Mouse (Mus musculus) midbrain, embryonic 16.5 days (tissue): ENCODE measurements at regions not wholly inside any gene's neighbourhood (a gene's known extent, or its start where the extent isn't known, plus 50 kb on each side); places are given as distances from the start of the nearest gene placed in this dataset.
"Not testable (repeated sequence)": the region's sequence is repeated elsewhere in the genome, so short reads cannot be mapped to it uniquely, and the experiment has no call there.

ENCODE experiments used
- ATAC-seq: fragments of 200-750 bp; cut with Nextera tagmentation; 2 replicates; pipeline ENCODE4 v1.8.0; 2017; ENCODE audit warnings: moderate TSS enrichment
- H3K27ac ChIP-seq: fragments of 300-500 bp; sonication (generic); 2 replicates; pipeline ENCODE4 v1.5.1; 2014; ENCODE audit warnings: mild to moderate bottlenecking, low read length, mixed read lengths
- H3K27me3 ChIP-seq: fragments of 300-500 bp; sonication (generic); 2 replicates; pipeline ENCODE4 v1.6.1; 2014; ENCODE audit warnings: low read depth, low read length, mixed read lengths; ENCODE audit not compliant: control insufficient read depth, insufficient read depth
- H3K36me3 ChIP-seq: fragments of 300-500 bp; sonication (generic); 2 replicates; pipeline ENCODE4 v1.6.1; 2014; ENCODE audit warnings: mild to moderate bottlenecking, low read length, moderate library complexity, mixed read lengths; ENCODE audit not compliant: control insufficient read depth, insufficient read depth
- H3K4me1 ChIP-seq: fragments of 300-500 bp; sonication (generic); 2 replicates; pipeline ENCODE4 v1.6.1; 2014; ENCODE audit warnings: mild to moderate bottlenecking, low read length, mixed read lengths; ENCODE audit not compliant: control insufficient read depth, insufficient read depth
- H3K4me2 ChIP-seq: fragments of 300-500 bp; sonication (generic); 2 replicates; pipeline ENCODE4 v1.6.1; 2014; ENCODE audit warnings: mild to moderate bottlenecking, low read length, mixed read lengths
- H3K4me3 ChIP-seq: fragments of 300-500 bp; sonication (generic); 2 replicates; pipeline ENCODE4 v1.5.1; 2014; ENCODE audit warnings: low read depth, mild to moderate bottlenecking, low read length, moderate library complexity, mixed read lengths
- H3K9ac ChIP-seq: fragments of 300-500 bp; sonication (generic); 2 replicates; pipeline ENCODE4 v1.6.1; 2014; ENCODE audit warnings: low read depth, low read length, mixed read lengths
- H3K9me3 ChIP-seq: fragments of 300-500 bp; sonication (generic); replicated peaks from 2 replicates; pipeline ENCODE4 v1.6.1; 2014; ENCODE audit warnings: mild to moderate bottlenecking, low read length, mixed read lengths; ENCODE audit not compliant: control insufficient read depth, poor library complexity, severe bottlenecking
- WGBS: fragments of 180-500 bp; shearing (Covaris S2); extraction: QIAGEN DNeasy Blood & Tissue Kit; methylation state at CpG from one replicate; pipeline ENCODE4 v1.1.7; 2014; 5-methylcytosine and 5-hydroxymethylcytosine counted together

DNA sequence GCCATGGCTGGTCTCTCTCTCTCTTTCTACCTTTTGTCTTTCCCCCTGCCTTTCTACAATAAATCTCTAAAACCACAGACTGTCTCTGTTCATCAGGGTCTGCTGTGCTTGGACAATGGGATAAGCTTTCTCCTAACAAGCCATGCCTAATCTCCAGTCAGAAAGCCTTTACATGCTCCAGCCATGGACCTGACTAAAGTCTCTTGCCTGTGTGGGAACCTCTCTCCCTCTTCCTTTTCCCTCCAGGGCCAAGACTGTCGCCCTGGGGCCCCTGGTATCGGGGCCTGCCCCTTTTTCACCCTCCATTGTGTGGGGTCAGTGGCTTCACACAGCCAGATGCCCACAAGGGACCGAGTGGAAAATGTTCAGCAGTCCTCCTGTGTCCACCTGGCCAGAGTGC is 1151.3 kb upstream of the Prmt6 start:
- Histone ChIP-seq H3K9ac (no peak overlapping the region), H3K36me3 (no peaks in the 10 kb centered on the region), H3K4me3 (no peak overlapping the region), H3K4me1 (no peaks in the 10 kb centered on the region), H3K27me3 (no peaks in the 10 kb centered on the region), H3K4me2 (no peak overlapping the region), H3K27ac (no peak overlapping the region), H3K9me3 (no peaks in the 10 kb centered on the region)
- WGBS = 14% methylated on average over 3 of the region's 3 CpGs
- ATAC-seq = no peak

DNA sequence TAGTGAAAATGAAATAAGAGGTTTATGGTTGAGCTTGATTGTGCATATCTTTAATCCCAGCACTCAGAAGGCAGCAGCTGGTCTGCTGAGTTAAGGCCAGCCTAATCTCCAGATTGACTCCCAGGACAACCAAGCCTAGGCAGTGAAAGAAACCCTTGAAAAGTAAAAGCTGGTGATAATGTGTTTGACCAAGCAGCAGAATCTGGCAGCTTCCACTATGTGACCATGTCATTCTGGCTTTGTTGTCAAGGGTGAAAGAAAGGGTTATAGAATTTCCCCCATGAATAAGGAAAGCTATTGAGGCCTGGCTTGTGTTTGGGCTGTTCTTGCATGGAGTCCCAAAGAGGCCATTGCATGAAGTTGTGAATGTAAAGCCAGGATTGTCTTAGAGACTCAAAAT is 1142.3 kb upstream of the Prmt6 start:
- no peaks in the 10 kb centered on the region for H3K9me3 ChIP-seq
- ATAC-seq = peak; percentile 54; the same call in 1 of the 2 replicates
- H3K4me2 ChIP-seq = no peak overlapping the region
- no peak overlapping the region for H3K9ac ChIP-seq
- H3K27ac ChIP-seq = no peak overlapping the region
- H3K4me3 ChIP-seq = no peak overlapping the region
- H3K4me1 ChIP-seq = no peaks in the 10 kb centered on the region
- no peaks in the 10 kb centered on the region for H3K36me3 ChIP-seq
- H3K27me3 ChIP-seq = no peaks in the 10 kb centered on the region

DNA sequence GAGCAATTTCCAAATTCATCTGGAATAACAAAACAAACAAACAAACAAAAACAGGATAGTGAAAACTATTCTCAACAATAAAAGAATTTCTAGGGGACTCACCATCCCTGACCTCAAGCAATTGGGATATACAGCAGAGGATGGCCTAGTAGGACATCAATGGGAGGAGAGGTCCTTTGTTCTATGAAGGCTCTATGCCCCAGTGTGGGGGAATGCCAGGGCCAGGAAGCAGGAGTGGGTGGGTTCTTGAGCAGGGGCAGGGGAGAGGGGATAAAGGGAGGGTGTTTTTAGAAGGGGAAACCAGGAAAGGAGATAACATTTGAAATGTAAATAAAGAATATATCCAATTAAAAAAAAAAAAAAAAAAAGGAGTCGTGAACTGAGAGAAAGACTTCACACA is 1141.9 kb upstream of the Prmt6 start:
- not testable (repeated sequence) for ATAC-seq, H3K4me2 ChIP-seq
- WGBS = 20% methylated on average over 1 of the region's 1 CpGs

DNA sequence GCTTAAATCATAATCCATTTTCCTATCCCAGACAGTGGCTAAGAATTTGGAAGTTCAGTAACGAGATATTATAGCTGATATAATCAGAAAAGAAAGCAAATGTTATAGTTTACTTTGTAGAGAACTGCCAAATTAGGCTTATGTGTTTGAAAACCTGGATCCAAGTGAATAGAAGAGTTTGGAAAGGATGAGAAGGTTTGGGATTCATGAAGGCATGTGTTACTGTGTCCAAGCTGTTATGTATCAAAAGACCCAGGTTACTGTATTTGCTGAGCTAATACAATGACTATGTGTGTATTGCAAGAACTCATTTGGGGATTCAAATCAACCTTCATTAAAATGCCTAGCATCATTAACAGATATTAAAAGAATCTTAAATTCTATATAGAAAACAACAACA is 1135.9 kb upstream of the Prmt6 start:
- Histone ChIP-seq H3K4me3 (no peak overlapping the region), H3K9ac (no peak overlapping the region), H3K27ac (no peak overlapping the region), H3K36me3 (no peaks in the 10 kb centered on the region), H3K9me3 (no peaks in the 10 kb centered on the region), H3K4me1 (no peaks in the 10 kb centered on the region), H3K4me2 (no peak overlapping the region), H3K27me3 (no peaks in the 10 kb centered on the region)
- WGBS = 84% methylated on average over 1 of the region's 1 CpGs
- ATAC-seq = no peak

More for the DNA sequence above, 1141.9 kb upstream of the Prmt6 start:
- not testable (repeated sequence) for H3K36me3 ChIP-seq, H3K9me3 ChIP-seq, H3K4me3 ChIP-seq, H3K27ac ChIP-seq, H3K27me3 ChIP-seq, H3K9ac ChIP-seq, H3K4me1 ChIP-seq

- H3K4me2 ChIP-seq = no peak overlapping the region
- H3K36me3 ChIP-seq = no peaks in the 10 kb centered on the region
- H3K9me3 ChIP-seq = no peaks in the 10 kb centered on the region
- no peak overlapping the region for H3K4me3 ChIP-seq
- ATAC-seq = no peak
- no peak overlapping the region for H3K9ac ChIP-seq
- H3K4me1 ChIP-seq = no peaks in the 10 kb centered on the region
- H3K27ac ChIP-seq = no peak overlapping the region
- H3K27me3 ChIP-seq = no peaks in the 10 kb centered on the region
Observed at GRCm38 (mm10) chr3:111386334-111386733, 1135.5 kb upstream of the Prmt6 start.

DNA sequence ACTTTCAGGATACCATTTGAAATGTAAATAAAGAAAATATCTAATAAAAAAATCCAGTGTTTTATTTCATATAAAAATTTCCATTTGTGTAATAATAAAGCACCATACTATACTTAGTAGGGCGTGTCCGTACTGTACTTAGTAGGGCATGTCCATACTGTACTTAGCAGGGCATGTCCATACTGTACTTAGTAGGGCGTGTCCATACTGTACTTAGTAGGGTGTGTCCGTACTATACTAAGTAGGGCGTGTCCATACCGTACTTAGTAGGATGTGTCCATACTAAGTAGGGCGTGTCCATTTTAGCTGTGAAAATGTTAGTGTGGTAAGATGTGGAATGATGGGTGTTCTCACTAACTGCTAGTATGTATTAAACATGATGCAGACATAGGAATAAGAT is 1134.8 kb upstream of the Prmt6 start:
- 97% methylated on average over 7 of the region's 7 CpGs for WGBS
- H3K4me1 ChIP-seq = no peaks in the 10 kb centered on the region
- H3K27me3 ChIP-seq = no peaks in the 10 kb centered on the region
- H3K36me3 ChIP-seq = no peaks in the 10 kb centered on the region
- H3K9ac ChIP-seq = no peak overlapping the region
- H3K9me3 ChIP-seq = no peaks in the 10 kb centered on the region
- H3K27ac ChIP-seq = no peak overlapping the region
- no peak overlapping the region for H3K4me3 ChIP-seq
- no peak overlapping the region for H3K4me2 ChIP-seq
- no peak for ATAC-seq

DNA sequence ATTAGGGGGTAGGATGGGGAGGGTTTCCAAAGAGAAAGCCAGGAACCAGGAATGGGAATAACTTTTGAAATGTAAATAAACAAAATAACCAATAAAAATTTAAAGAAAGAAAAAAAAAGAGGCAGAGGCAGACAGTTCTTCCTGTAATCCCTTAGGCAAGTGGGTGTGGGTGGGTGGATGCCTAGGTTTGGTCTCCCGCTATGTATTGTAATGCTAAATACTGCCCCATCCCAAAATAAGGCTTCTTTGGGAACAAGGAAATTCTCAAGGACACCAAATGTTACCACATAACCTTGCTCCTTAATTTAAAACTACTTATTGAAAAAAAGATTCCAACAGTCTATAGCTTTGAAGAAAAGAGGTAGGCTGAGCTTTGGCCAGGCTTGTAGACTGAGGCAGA is 1120.5 kb upstream of the Prmt6 start:
- no peak overlapping the region for H3K4me2 ChIP-seq
- H3K4me3 ChIP-seq = no peak overlapping the region
- H3K4me1 ChIP-seq = no peaks in the 10 kb centered on the region
- H3K9ac ChIP-seq = no peak overlapping the region
- H3K9me3 ChIP-seq = no peaks in the 10 kb centered on the region
- ATAC-seq = no peak
- 69% methylated on average over 1 of the region's 1 CpGs for WGBS
- no peak overlapping the region for H3K27ac ChIP-seq
- no peaks in the 10 kb centered on the region for H3K36me3 ChIP-seq
- H3K27me3 ChIP-seq = no peaks in the 10 kb centered on the region

DNA sequence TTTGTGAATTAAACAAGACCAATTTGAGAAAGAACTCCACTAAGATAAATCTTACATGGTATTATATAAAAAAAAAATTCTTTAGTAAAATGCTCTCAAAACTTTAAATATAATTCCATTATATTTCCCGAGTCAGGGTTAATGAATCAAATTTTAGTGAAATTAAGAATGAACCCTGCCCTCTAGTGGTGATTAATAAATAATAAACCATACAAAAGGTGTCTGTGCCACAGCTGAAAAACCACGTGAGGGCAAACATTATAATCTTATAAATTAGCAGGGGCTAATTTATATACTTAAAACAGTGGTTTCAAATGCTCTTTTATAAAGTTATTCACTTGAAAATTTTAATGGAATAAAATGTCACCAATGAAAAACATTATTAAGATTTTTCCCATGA is 1087.4 kb upstream of the Prmt6 start:
- H3K4me1 ChIP-seq = no peaks in the 10 kb centered on the region
- H3K36me3 ChIP-seq = no peaks in the 10 kb centered on the region
- H3K9me3 ChIP-seq = no peaks in the 10 kb centered on the region
- H3K27ac ChIP-seq = no peak overlapping the region
- no peak overlapping the region for H3K4me2 ChIP-seq
- H3K27me3 ChIP-seq = no peaks in the 10 kb centered on the region
- no peak overlapping the region for H3K9ac ChIP-seq
- 33% methylated on average over 2 of the region's 2 CpGs for WGBS
- no peak overlapping the region for H3K4me3 ChIP-seq
- ATAC-seq = no peak

- ATAC-seq = no peak
- Histone ChIP-seq H3K4me2 (no peak overlapping the region), H3K9ac (no peak overlapping the region), H3K27me3 (no peaks in the 10 kb centered on the region), H3K4me1 (no peaks in the 10 kb centered on the region), H3K36me3 (no peaks in the 10 kb centered on the region), H3K27ac (no peak overlapping the region), H3K4me3 (no peak overlapping the region), H3K9me3 (no peaks in the 10 kb centered on the region)
- WGBS = 84% methylated on average over 2 of the region's 2 CpGs
Observed at GRCm38 (mm10) chr3:111291018-111291538, 1040.3 kb upstream of the Prmt6 start.

DNA sequence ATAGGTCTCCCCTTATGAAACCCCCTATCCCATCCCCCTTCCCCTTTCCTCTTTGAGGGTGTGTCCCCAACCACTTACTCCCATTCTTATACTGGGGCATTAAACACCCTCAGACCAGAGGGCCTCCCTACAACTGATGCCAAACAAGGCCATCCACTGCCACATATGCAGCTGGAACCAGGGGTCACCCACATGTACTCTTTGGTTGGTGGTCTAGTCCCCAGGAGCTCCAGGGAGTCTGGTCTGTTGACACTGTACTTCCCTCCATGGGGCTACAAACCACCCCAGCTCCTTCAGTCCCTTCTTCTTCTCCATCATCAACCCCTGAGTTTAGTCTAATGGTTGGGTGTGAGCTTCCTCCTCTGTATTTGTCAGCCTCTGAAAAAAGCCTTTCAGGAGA is 1030.8 kb upstream of the Prmt6 start:
- Histone ChIP-seq H3K9ac (no peak overlapping the region), H3K27me3 (no peaks in the 10 kb centered on the region), H3K36me3 (no peaks in the 10 kb centered on the region), H3K4me2 (no peak overlapping the region), H3K4me1 (no peaks in the 10 kb centered on the region), H3K4me3 (no peak overlapping the region), H3K27ac (no peak overlapping the region), H3K9me3 (no peaks in the 10 kb centered on the region)
- no peak for ATAC-seq
